Mouse (Mus musculus): ENCODE results near the gene Pdpn. TPM values are rescaled to one million over a fixed set of nuclear protein-coding genes. Genes with fewer than 3 reads are reported as not detected.

The Pdpn gene
- polyA plus RNA-seq, 1 experiment from 2014 or later: 135 TPM

GRCm38 (mm10) chr4:143330566-143330965, 31.2 kb upstream of the Pdpn start:
- no peak for ATAC-seq (ENCODE audit: low FRiP score)
- H3K27ac ChIP-seq (ENCODE audit: low read depth, low read length): no peak overlapping the region

GRCm38 (mm10) chr4:143325625-143325941, 26.2 kb upstream of the Pdpn start:
- ATAC-seq (ENCODE audit: low FRiP score) (peak; percentile 53; the same call in 1 of the 2 replicates), DNase-seq (ENCODE audit: low spot score) (peak; percentile 94)
- Histone ChIP-seq H3K4me1 (replicated peaks; ENCODE audit: control insufficient read depth, insufficient read depth, low read length) (no peaks in the 10 kb centered on the region; the same call in 1 of the 2 replicates), H3K9ac (ENCODE audit: low read depth, low read length) (no peak overlapping the region), H3K27me3 (ENCODE audit: control insufficient read depth, insufficient read depth, low read length) (no peaks in the 10 kb centered on the region), H3K4me2 (replicated peaks; ENCODE audit: low read depth, low read length) (peak overlapping the region; percentile 41), H3K9me3 (ENCODE audit: control insufficient read depth, low read length) (no peaks in the 10 kb centered on the region), H3K36me3 (ENCODE audit: control insufficient read depth, insufficient read depth, low read length) (no peaks in the 10 kb centered on the region), H3K27ac (ENCODE audit: low read depth, low read length) (peak overlapping the region; percentile 73), H3K4me3 (ENCODE audit: low read depth, low read length) (peak overlapping the region; percentile 24)
- 4% methylated on average over 10 of the region's 10 CpGs for WGBS

More at GRCm38 (mm10) chr4:143330566-143330965, 31.2 kb upstream of the Pdpn start:
- 39% methylated on average over 9 of the region's 9 CpGs for WGBS
- Histone ChIP-seq H3K4me3 (ENCODE audit: low read depth, low read length) (no peak overlapping the region), H3K27me3 (ENCODE audit: control insufficient read depth, insufficient read depth, low read length) (no peaks in the 10 kb centered on the region), H3K36me3 (ENCODE audit: control insufficient read depth, insufficient read depth, low read length) (no peaks in the 10 kb centered on the region), H3K9ac (ENCODE audit: low read depth, low read length) (no peak overlapping the region), H3K4me1 (replicated peaks; ENCODE audit: control insufficient read depth, insufficient read depth, low read length) (no peaks in the 10 kb centered on the region; the same call in 1 of the 2 replicates), H3K9me3 (ENCODE audit: control insufficient read depth, low read length) (no peaks in the 10 kb centered on the region), H3K4me2 (replicated peaks; ENCODE audit: low read depth, low read length) (no peak overlapping the region)
- DNase-seq (ENCODE audit: low spot score): peak; percentile 34

GRCm38 (mm10) chr4:143324925-143325624, 25.7 kb upstream of the Pdpn start:
- 24% methylated on average over 15 of the region's 15 CpGs for whole genome bisulfite sequencing
- no peaks in the 10 kb centered on the region for H3K27me3 ChIP-seq (ENCODE audit: control insufficient read depth, insufficient read depth, low read length)
- peak overlapping the region; percentile 27; the same call in 1 of the 2 replicates for H3K9ac ChIP-seq (ENCODE audit: low read depth, low read length)
- ATAC-seq (ENCODE audit: low FRiP score) (peak; percentile 66), DNase-seq (ENCODE audit: low spot score) (peak; percentile 63)
- no peaks in the 10 kb centered on the region for H3K9me3 ChIP-seq (ENCODE audit: control insufficient read depth, low read length)
- peak overlapping the region; percentile 41 for H3K4me2 ChIP-seq (replicated peaks; ENCODE audit: low read depth, low read length)
- peak overlapping the region; percentile 24 for H3K4me3 ChIP-seq (ENCODE audit: low read depth, low read length)
- peak overlapping the region; percentile 73 for H3K27ac ChIP-seq (ENCODE audit: low read depth, low read length)
- H3K36me3 ChIP-seq (ENCODE audit: control insufficient read depth, insufficient read depth, low read length): no peaks in the 10 kb centered on the region
- H3K4me1 ChIP-seq (replicated peaks; ENCODE audit: control insufficient read depth, insufficient read depth, low read length): no peaks in the 10 kb centered on the region

GRCm38 (mm10) chr4:143324176-143324924, 25.0 kb upstream of the Pdpn start:
- ATAC-seq (ENCODE audit: low FRiP score): peak; percentile 65
- H3K4me2 ChIP-seq (replicated peaks; ENCODE audit: low read depth, low read length): 0 out of 2 replicates have a peak overlapping the region, but pooled peaks have one; percentile 41

GRCm38 (mm10) chr4:143313299-143313698, 13.9 kb upstream of the Pdpn start:
- ATAC-seq (ENCODE audit: low FRiP score): no peak
- no peak overlapping the region for H3K4me2 ChIP-seq (replicated peaks; ENCODE audit: low read depth, low read length)
- 82% methylated on average over 6 of the region's 6 CpGs for WGBS
- no peak for DNase-seq (ENCODE audit: low spot score)
- H3K27me3 ChIP-seq (ENCODE audit: control insufficient read depth, insufficient read depth, low read length): no peaks in the 10 kb centered on the region
- H3K27ac ChIP-seq (ENCODE audit: low read depth, low read length): no peak overlapping the region
- no peaks in the 10 kb centered on the region for H3K9me3 ChIP-seq (ENCODE audit: control insufficient read depth, low read length)
- no peaks in the 10 kb centered on the region for H3K4me1 ChIP-seq (replicated peaks; ENCODE audit: control insufficient read depth, insufficient read depth, low read length)
- H3K36me3 ChIP-seq (ENCODE audit: control insufficient read depth, insufficient read depth, low read length): no peaks in the 10 kb centered on the region
- H3K4me3 ChIP-seq (ENCODE audit: low read depth, low read length): no peak overlapping the region
- no peak overlapping the region for H3K9ac ChIP-seq (ENCODE audit: low read depth, low read length)

More at GRCm38 (mm10) chr4:143324176-143324924, 25.0 kb upstream of the Pdpn start:
- H3K27me3 ChIP-seq (ENCODE audit: control insufficient read depth, insufficient read depth, low read length): no peaks in the 10 kb centered on the region
- DNase-seq (ENCODE audit: low spot score): peak; percentile 60
- H3K9me3 ChIP-seq (ENCODE audit: control insufficient read depth, low read length): no peaks in the 10 kb centered on the region
- no peak overlapping the region for H3K9ac ChIP-seq (ENCODE audit: low read depth, low read length)
- no peak overlapping the region for H3K4me3 ChIP-seq (ENCODE audit: low read depth, low read length)
- H3K4me1 ChIP-seq (replicated peaks; ENCODE audit: control insufficient read depth, insufficient read depth, low read length): no peaks in the 10 kb centered on the region
- WGBS: 22% methylated on average over 8 of the region's 11 CpGs
- peak overlapping the region; percentile 73 for H3K27ac ChIP-seq (ENCODE audit: low read depth, low read length)
- H3K36me3 ChIP-seq (ENCODE audit: control insufficient read depth, insufficient read depth, low read length): no peaks in the 10 kb centered on the region

GRCm38 (mm10) chr4:143311341-143311740, 12.0 kb upstream of the Pdpn start:
- Histone ChIP-seq H3K4me3 (ENCODE audit: low read depth, low read length) (no peak overlapping the region), H3K27me3 (ENCODE audit: control insufficient read depth, insufficient read depth, low read length) (no peaks in the 10 kb centered on the region), H3K9me3 (ENCODE audit: control insufficient read depth, low read length) (no peaks in the 10 kb centered on the region), H3K36me3 (ENCODE audit: control insufficient read depth, insufficient read depth, low read length) (no peaks in the 10 kb centered on the region), H3K4me2 (replicated peaks; ENCODE audit: low read depth, low read length) (no peak overlapping the region), H3K4me1 (replicated peaks; ENCODE audit: control insufficient read depth, insufficient read depth, low read length) (no peaks in the 10 kb centered on the region), H3K27ac (ENCODE audit: low read depth, low read length) (no peak overlapping the region), H3K9ac (ENCODE audit: low read depth, low read length) (no peak overlapping the region)
- ATAC-seq (ENCODE audit: low FRiP score) (no peak), DNase-seq (ENCODE audit: low spot score) (no peak)
- WGBS: 43% methylated on average over 2 of the region's 2 CpGs

- no peak for DNase-seq (ENCODE audit: low spot score)
These were observed 6.8 kb upstream of the Pdpn start for GRCm38 (mm10) chr4:143305987-143306772.

GRCm38 (mm10) chr4:143305031-143305430, 5.7 kb upstream of the Pdpn start:
- no peak overlapping the region for H3K4me3 ChIP-seq (ENCODE audit: low read depth, low read length)
- H3K9ac ChIP-seq (ENCODE audit: low read depth, low read length): no peak overlapping the region
- no peaks in the 10 kb centered on the region for H3K4me1 ChIP-seq (replicated peaks; ENCODE audit: control insufficient read depth, insufficient read depth, low read length)
- H3K4me2 ChIP-seq (replicated peaks; ENCODE audit: low read depth, low read length): no peak overlapping the region
- DNase-seq (ENCODE audit: low spot score): no peak
- no peak for ATAC-seq (ENCODE audit: low FRiP score)
- no peaks in the 10 kb centered on the region for H3K27me3 ChIP-seq (ENCODE audit: control insufficient read depth, insufficient read depth, low read length)
- H3K9me3 ChIP-seq (ENCODE audit: control insufficient read depth, low read length): no peaks in the 10 kb centered on the region
- H3K36me3 ChIP-seq (ENCODE audit: control insufficient read depth, insufficient read depth, low read length): no peaks in the 10 kb centered on the region
- H3K27ac ChIP-seq (ENCODE audit: low read depth, low read length): no peak overlapping the region
- WGBS: 95% methylated on average over 4 of the region's 4 CpGs

More at GRCm38 (mm10) chr4:143305987-143306772, 6.8 kb upstream of the Pdpn start:
- Histone ChIP-seq H3K9ac (ENCODE audit: low read depth, low read length) (no peak overlapping the region), H3K27me3 (ENCODE audit: control insufficient read depth, insufficient read depth, low read length) (no peaks in the 10 kb centered on the region), H3K27ac (ENCODE audit: low read depth, low read length) (no peak overlapping the region), H3K36me3 (ENCODE audit: control insufficient read depth, insufficient read depth, low read length) (no peaks in the 10 kb centered on the region), H3K4me3 (ENCODE audit: low read depth, low read length) (no peak overlapping the region), H3K4me2 (replicated peaks; ENCODE audit: low read depth, low read length) (no peak overlapping the region), H3K4me1 (replicated peaks; ENCODE audit: control insufficient read depth, insufficient read depth, low read length) (no peaks in the 10 kb centered on the region), H3K9me3 (ENCODE audit: control insufficient read depth, low read length) (no peaks in the 10 kb centered on the region)
- ATAC-seq (ENCODE audit: low FRiP score): no peak
- WGBS: 67% methylated on average over 5 of the region's 5 CpGs

All from hindbrain, embryonic 11.5 days (tissue).